8 mouse cellular contexts compared by ENCODE assay signal in the genomic region with DNA sequence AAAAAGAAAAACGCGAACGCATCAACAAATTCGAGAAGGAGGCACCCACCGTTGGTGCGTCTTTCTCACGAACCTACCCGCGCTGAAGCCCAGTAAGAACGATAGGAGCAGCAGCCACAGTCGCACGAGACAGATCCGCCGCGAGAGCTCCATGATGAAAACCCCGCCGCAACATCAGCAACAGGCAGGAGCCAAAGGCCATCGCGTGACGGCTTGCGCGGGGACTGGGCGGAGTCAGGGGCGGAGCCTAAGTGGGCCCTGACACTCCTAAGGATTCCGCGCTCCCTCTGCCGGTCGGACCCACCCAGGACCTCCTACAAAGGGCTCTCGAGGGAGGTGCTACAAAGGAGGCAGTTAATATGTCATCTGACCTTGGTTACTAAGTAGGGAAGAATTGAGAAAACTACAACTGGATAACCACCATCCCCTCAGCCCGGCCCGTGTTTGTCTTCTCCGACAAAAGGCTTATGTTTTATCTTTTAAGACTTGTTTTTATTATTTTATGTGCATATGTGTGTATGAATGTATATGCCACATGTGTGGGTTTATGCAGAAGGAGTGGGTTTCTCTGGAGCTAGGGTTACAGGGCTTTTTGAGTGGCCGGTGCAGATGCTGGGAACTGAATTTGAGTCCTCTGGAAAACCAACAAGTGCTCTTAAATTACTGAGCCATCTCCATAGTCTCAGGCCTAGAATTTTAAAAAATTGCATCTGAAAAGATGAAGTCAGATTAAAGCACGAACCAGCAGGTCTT. TPM values are rescaled to one million over a fixed set of nuclear protein-coding genes. Genes with fewer than 3 reads are reported as not detected.
DNase-seq lines count a peak whose midpoint lies in the region; ATAC-seq and TF ChIP-seq lines count a peak whose summit lies in the region.

Gene Scpep1, minus strand, starts transcription at position 249 of the 753 bp plus-strand sequence.

- H3K27ac ChIP-seq in embryonic facial prominence, embryonic 13.5 days = peak within 1 kb of the TSS; percentile 63
- peak within 1 kb of the TSS; percentile 83 for H3K27ac ChIP-seq in kidney, adult 2 months (ENCODE audit: insufficient read depth, low read depth, low read length)
- peak within 1 kb of the TSS; percentile 75 for H3K27ac ChIP-seq in limb, embryonic 12.5 days
- peak within 1 kb of the TSS; percentile 68 for H3K27ac ChIP-seq in midbrain, embryonic 15.5 days
- peak within 1 kb of the TSS; percentile 73 for H3K27ac ChIP-seq in spleen, adult 2 months (ENCODE audit: insufficient read depth, low read length)

- peak within 1 kb of the TSS; percentile 56 for H3K4me3 ChIP-seq in embryonic facial prominence, embryonic 13.5 days
- H3K4me3 ChIP-seq in kidney, adult 2 months (ENCODE audit: insufficient read depth, low read depth, low read length) = peak within 1 kb of the TSS; percentile 87
- peak within 1 kb of the TSS; percentile 57 for H3K4me3 ChIP-seq in limb, embryonic 12.5 days (replicated peaks)
- H3K4me3 ChIP-seq in midbrain, embryonic 15.5 days = peak within 1 kb of the TSS; percentile 55
- peak within 1 kb of the TSS; percentile 60 for H3K4me3 ChIP-seq in spleen, adult 2 months (ENCODE audit: extremely low read depth, insufficient read depth, insufficient read length)

- TF ChIP-seq POLR2A in kidney, adult 2 months (IDR thresholded peaks at IDR 0.05; ENCODE audit: low read depth, low read length) = peak; percentile 48
- peak; percentile 47 for TF ChIP-seq POLR2A in spleen, adult 2 months (IDR thresholded peaks at IDR 0.05; ENCODE audit: low read depth, low read length)

- peaks cover 6% of the 10 kb centered on the region; the same call in 1 of the 2 replicates for H3K4me1 ChIP-seq in embryonic facial prominence, embryonic 13.5 days
- H3K4me1 ChIP-seq in kidney, adult 2 months (ENCODE audit: control insufficient read depth, insufficient read depth, low read length) = peaks cover 3% of the 10 kb centered on the region; the same call in 1 of the 2 replicates
- H3K4me1 ChIP-seq in limb, embryonic 12.5 days (replicated peaks) = peaks cover 8% of the 10 kb centered on the region; the same call in 1 of the 2 replicates
- H3K4me1 ChIP-seq in midbrain, embryonic 15.5 days = peaks cover 13% of the 10 kb centered on the region; the same call in 1 of the 2 replicates
- H3K4me1 ChIP-seq in spleen, adult 2 months (ENCODE audit: control insufficient read depth, insufficient read depth, insufficient read length) = peaks cover 3% of the 10 kb centered on the region; the same call in 1 of the 2 replicates

- peak; percentile 99 for DNase-seq in 3134 (ENCODE audit: extremely low read depth, insufficient read length, low spot score)
- peak; percentile 99 for DNase-seq in adrenal gland, postnatal 36 days
- DNase-seq in heart, adult 18-20 months = peak; percentile 98 to 99
- DNase-seq in kidney, adult 2 months = peak; percentile 99
- peak; percentile 91 to 99 for DNase-seq in spleen, adult 2 months (ENCODE audit: low read depth in 1 of 2, low spot score in 2 of 2)

- peak; percentile 78 for TF ChIP-seq CTCF in kidney, adult 2 months (conservative IDR thresholded peaks at IDR 0.05; ENCODE audit: insufficient read depth, insufficient read length, low read depth, low read length)
- peak; percentile 78 for TF ChIP-seq CTCF in spleen, adult 2 months (IDR thresholded peaks at IDR 0.05; ENCODE audit: extremely low read depth, insufficient read depth, insufficient read length, insufficient replicate concordance)

- peak within 1 kb of the TSS; percentile 58 for H3K4me2 ChIP-seq in embryonic facial prominence, embryonic 13.5 days
- H3K4me2 ChIP-seq in limb, embryonic 12.5 days = peak within 1 kb of the TSS; percentile 57
- H3K4me2 ChIP-seq in midbrain, embryonic 15.5 days = peak within 1 kb of the TSS; percentile 59

- WGBS in embryonic facial prominence, embryonic 13.5 days = 4% methylated on average over 34 of the region's 34 CpGs
- 3% methylated on average over 34 of the region's 34 CpGs for WGBS in kidney, adult 2 months
- WGBS in limb, embryonic 12.5 days = 4% methylated on average over 34 of the region's 34 CpGs
- WGBS in midbrain, embryonic 15.5 days = 4% methylated on average over 34 of the region's 34 CpGs
- WGBS in spleen, adult 2 months = 5% methylated on average over 34 of the region's 34 CpGs

- H3K9ac ChIP-seq in embryonic facial prominence, embryonic 13.5 days = peak within 1 kb of the TSS; percentile 67
- H3K9ac ChIP-seq in limb, embryonic 12.5 days (replicated peaks) = peak within 1 kb of the TSS; percentile 60
- H3K9ac ChIP-seq in midbrain, embryonic 15.5 days = peak within 1 kb of the TSS; percentile 51

- H3K27me3 ChIP-seq in embryonic facial prominence, embryonic 13.5 days = no peaks in the 10 kb centered on the region
- H3K27me3 ChIP-seq in kidney, adult 2 months (replicated peaks; ENCODE audit: control insufficient read depth, insufficient read depth, low read length) = no peaks in the 10 kb centered on the region
- no peaks in the 10 kb centered on the region for H3K27me3 ChIP-seq in limb, embryonic 12.5 days
- H3K27me3 ChIP-seq in midbrain, embryonic 15.5 days (replicated peaks) = no peaks in the 10 kb centered on the region
- H3K27me3 ChIP-seq in spleen, adult 2 months (ENCODE audit: control insufficient read depth, insufficient read depth, low read length) = no peaks in the 10 kb centered on the region

- no peaks in the 10 kb centered on the region for H3K9me3 ChIP-seq in embryonic facial prominence, embryonic 13.5 days
- H3K9me3 ChIP-seq in limb, embryonic 12.5 days = no peaks in the 10 kb centered on the region
- no peaks in the 10 kb centered on the region for H3K9me3 ChIP-seq in midbrain, embryonic 15.5 days

- peaks cover 15% of the 10 kb centered on the region for H3K36me3 ChIP-seq in embryonic facial prominence, embryonic 13.5 days
- H3K36me3 ChIP-seq in kidney, adult 2 months (ENCODE audit: control insufficient read depth, insufficient read depth, low read length) = no peaks in the 10 kb centered on the region; the same call in 1 of the 2 replicates
- peaks cover 20% of the 10 kb centered on the region for H3K36me3 ChIP-seq in limb, embryonic 12.5 days
- H3K36me3 ChIP-seq in midbrain, embryonic 15.5 days (replicated peaks) = no peaks in the 10 kb centered on the region
- peaks cover 3% of the 10 kb centered on the region; the same call in 1 of the 2 replicates for H3K36me3 ChIP-seq in spleen, adult 2 months (ENCODE audit: control insufficient read depth, insufficient read depth, low read length)

- ATAC-seq in embryonic facial prominence, embryonic 13.5 days (ENCODE audit: insufficient number of reproducible peaks, insufficient read depth, low FRiP score, low TSS enrichment, low read depth) = peak; percentile 93
- ATAC-seq in limb, embryonic 12.5 days (ENCODE audit: insufficient number of reproducible peaks, insufficient read depth, low FRiP score, low TSS enrichment, low read depth) = peak; percentile 92
- ATAC-seq in midbrain, embryonic 15.5 days (replicated peaks) = peak; percentile 97

RNA-seq across cellular contexts. Expression of gene Scpep1, which starts in this region (rescaled TPM):
- total RNA-seq in adrenal gland, postnatal 36 days (2021) = 100 to 1,000 TPM; 178 to 288 TPM
- 80.5 and 81.3 TPM in 2 replicates for polyA plus RNA-seq in embryonic facial prominence, embryonic 13.5 days (2015; fragmentation: Nextera tagmentation; extraction: Ambion mirVana)
- total RNA-seq in heart, adult 18-20 months (2021) = 10 to 100 TPM; 13.1 to 17.2 TPM
- polyA plus RNA-seq in kidney, adult 2 months (2012; rRNA removed) = 61.5 and 74.1 TPM in 2 replicates
- polyA plus RNA-seq in limb, embryonic 12.5 days (2016; fragmentation: Nextera tagmentation; extraction: Ambion mirVana) = 68.8 and 71.2 TPM in 2 replicates
- polyA plus RNA-seq in midbrain, embryonic 15.5 days (2015; fragmentation: Nextera tagmentation; extraction: Ambion mirVana) = 27.8 and 31.7 TPM in 2 replicates
- 15.3 and 17.4 TPM in 2 replicates for polyA plus RNA-seq in spleen, adult 2 months (2012; rRNA removed)

Comparison
In these comparisons a context has a peak if more than half of its experiments do, and no peak if none do; other contexts are left out.
1. Peak in every context shown above with its lines: DNase-seq, ATAC-seq, H3K4me3 ChIP-seq and H3K27ac ChIP-seq.
2. RNA of gene Scpep1 (total RNA-seq): 178 to 288 TPM in adrenal gland, postnatal 36 days; 13.1 to 17.2 TPM in heart, adult 18-20 months; every median in the first group is over 4 times any median in the second.